Mouse (Mus musculus): ENCODE data around the gene Nfya. TPM values are rescaled to one million over a fixed set of nuclear protein-coding genes. Genes with fewer than 3 reads are reported as not detected.

Gene Nfya
- 48.1 and 56.9 TPM in 2 replicates for total RNA-seq (2012; rRNA removed)
- polyA plus RNA-seq (2012; ENCODE audit: insufficient read depth in 1 of 2, insufficient read length in 2 of 2, low read depth in 1 of 2, low replicate concordance in 2 of 2, missing spikeins in 1 of 2) = 10 to 100 TPM in 1 of 2 experiments, not detected in 1; 97.8 TPM

- H3K9ac ChIP-seq (ENCODE audit: control insufficient read depth, low read depth, low read length, poor library complexity, severe bottlenecking) = peak within 1 kb of the TSS; percentile 98
- H3K4me3 ChIP-seq (ENCODE audit: control insufficient read depth in 1 of 2, insufficient read depth in 1 of 2, low read depth in 2 of 2, low read length in 2 of 2) = peak within 1 kb of the TSS; percentile 71 to 84
- no peaks in the 10 kb centered on the region for H3K9me3 ChIP-seq (replicated peaks; ENCODE audit: insufficient read depth, low read length)
- peak within 1 kb of the TSS; percentile 100 for H3K27ac ChIP-seq (ENCODE audit: control insufficient read depth, low read depth, low read length)
- H3K36me3 ChIP-seq (ENCODE audit: control insufficient read depth in 1 of 2, insufficient read depth in 2 of 2, low read length in 2 of 2) = peaks cover 2 to 42% of the 10 kb centered on the region in 2 experiments; a peak in 3 of 4 replicates
- DNase-seq (ENCODE audit: low read depth, low spot score) = peak; percentile 99
- peaks cover 7 to 19% of the 10 kb centered on the region in 2 experiments for H3K4me1 ChIP-seq (ENCODE audit: control insufficient read depth in 1 of 2, insufficient read depth in 2 of 2, low read length in 2 of 2)
- H3K27me3 ChIP-seq (ENCODE audit: control insufficient read depth in 1 of 2, insufficient read depth in 2 of 2, low read length in 2 of 2) = no peaks in the 10 kb centered on the region
- H3K79me2 ChIP-seq (ENCODE audit: control insufficient read depth, insufficient read depth, low read length, poor library complexity) = peaks cover 55% of the 10 kb centered on the region
- TF ChIP-seq POLR2AphosphoS2 (IDR thresholded peaks at IDR 0.05; ENCODE audit: low read length) (no peak), BHLHE40 (IDR thresholded peaks at IDR 0.05; ENCODE audit: borderline replicate concordance, low read depth, low read length) (no peak), USF2 (IDR thresholded peaks at IDR 0.05; ENCODE audit: borderline replicate concordance in 1 of 2, insufficient read depth in 1 of 2, low read depth in 1 of 2, low read length in 2 of 2) (no peak), RCOR1 (IDR thresholded peaks at IDR 0.05; ENCODE audit: low read depth, low read length) (no peak), MYC (IDR thresholded peaks at IDR 0.05; ENCODE audit: low read depth, low read length) (0 out of 2 replicates have a peak, but pooled peaks have one; percentile 87), POLR2AphosphoS5 (IDR thresholded peaks at IDR 0.05; ENCODE audit: borderline replicate concordance, low read depth, low read length) (no peak), ELF1 (IDR thresholded peaks at IDR 0.05; ENCODE audit: low read depth, low read length) (peak; percentile 95), NRF1 (IDR thresholded peaks at IDR 0.05; ENCODE audit: insufficient read depth, low read depth, low read length, poor library complexity, severe bottlenecking) (peak; percentile 91), USF1 (IDR thresholded peaks at IDR 0.05; ENCODE audit: low read depth, low read length) (no peak), ZMIZ1 (IDR thresholded peaks at IDR 0.05; ENCODE audit: low read depth, low read length) (0 out of 2 replicates have a peak, but pooled peaks have one; percentile 41), ZKSCAN1 (IDR thresholded peaks at IDR 0.05; ENCODE audit: low read depth, low read length) (no peak), MYB (IDR thresholded peaks at IDR 0.05; ENCODE audit: low read depth, low read length) (0 out of 2 replicates have a peak, but pooled peaks have one; percentile 19), NELFE (IDR thresholded peaks at IDR 0.05; ENCODE audit: low read depth, low read length) (peak; percentile 50; the same call in 1 of the 2 replicates), TAL1 (IDR thresholded peaks at IDR 0.05; ENCODE audit: low read length) (no peak), MAX (IDR thresholded peaks at IDR 0.05; ENCODE audit: low read length) (peak; percentile 81), HCFC1 (IDR thresholded peaks at IDR 0.05; ENCODE audit: low read depth, low read length) (peak; percentile 90), CHD2 (IDR thresholded peaks at IDR 0.05; ENCODE audit: low read length) (no peak), POLR2A (IDR thresholded peaks at IDR 0.05; ENCODE audit: control insufficient read depth in 1 of 2, insufficient read depth in 1 of 2, low read depth in 1 of 2, low read length in 2 of 2, poor library complexity in 1 of 2) (peak; percentile 37 to 85; a peak in 2 of 4 replicates), UBTF (IDR thresholded peaks at IDR 0.05; ENCODE audit: borderline replicate concordance, insufficient read depth, low read depth, low read length) (no peak), CHD1 (IDR thresholded peaks at IDR 0.05; ENCODE audit: low read depth, low read length) (no peak; the same call in 1 of the 2 replicates), JUND (IDR thresholded peaks at IDR 0.05; ENCODE audit: low read depth, low read length) (no peak), MAZ (IDR thresholded peaks at IDR 0.05; ENCODE audit: low read depth, low read length) (0 out of 2 replicates have a peak, but pooled peaks have one; percentile 61), ZNF384 (IDR thresholded peaks at IDR 0.05; ENCODE audit: low read depth, low read length) (no peak), RAD21 (IDR thresholded peaks at IDR 0.05; ENCODE audit: low read depth, low read length) (no peak), E2F4 (IDR thresholded peaks at IDR 0.05; ENCODE audit: borderline replicate concordance, low read depth, low read length) (peak; percentile 96), ZC3H11A (IDR thresholded peaks at IDR 0.05; ENCODE audit: low read depth, low read length) (no peak), ETS1 (IDR thresholded peaks at IDR 0.05; ENCODE audit: low read depth, low read length) (no peak), CTCF (IDR thresholded peaks at IDR 0.05 in 2 of 3, conservative IDR thresholded peaks at IDR 0.05 in 1 of 3; ENCODE audit: control insufficient read depth in 1 of 3, insufficient read depth in 1 of 3, low read depth in 2 of 3, low read length in 3 of 3, poor library complexity in 1 of 3, severe bottlenecking in 1 of 3) (no peak), MAFK (IDR thresholded peaks at IDR 0.05; ENCODE audit: borderline replicate concordance, low read depth, low read length) (no peak), MXI1 (IDR thresholded peaks at IDR 0.05; ENCODE audit: low read depth, low read length) (no peak), GABPA (IDR thresholded peaks at IDR 0.05; ENCODE audit: low read depth, low read length) (no peak), EP300 (IDR thresholded peaks at IDR 0.05; ENCODE audit: low read depth in 1 of 2, low read length in 2 of 2) (no peak), SIN3A (IDR thresholded peaks at IDR 0.05; ENCODE audit: low read length) (peak; percentile 90; the same call in 1 of the 2 replicates), MEF2A (IDR thresholded peaks at IDR 0.05; ENCODE audit: extremely low read depth, insufficient replicate concordance, low read depth, low read length, poor library complexity, severe bottlenecking) (no peak)
These were observed at the start of gene Nfya, which contains the start of gene Oard1 for GRCm38 (mm10) chr17:48409380-48410298. Gene Nfya (minus strand): TSS chr17:48409906. Gene Oard1 (plus strand): TSS chr17:48410014.
